In genomic region chr16:4763276-4763675, GRCm38 (mm10) we compare ENCODE assay signal across 9 mouse cellular contexts. TPM values are rescaled to one million over a fixed set of nuclear protein-coding genes. Genes with fewer than 3 reads are reported as not detected.
DNase-seq lines count a peak whose midpoint lies in the region; ATAC-seq and TF ChIP-seq lines count a peak whose summit lies in the region.
"Had no signal": no experiment of that assay in that cellular context is flagged by ENCODE, and none has a peak within 500 bp of the region (broad histone marks: within the 10 kb centered on the region; RNA-seq: fewer than 3 reads in every experiment).

No protein-coding gene starts in this region.

- H3K4me3 ChIP-seq in embryonic facial prominence, embryonic 11.5 days (ENCODE audit: low read depth, low read length): no peak overlapping the region
- no peak overlapping the region for H3K4me3 ChIP-seq in embryonic facial prominence, embryonic 10.5 days
- no peak overlapping the region for H3K4me3 ChIP-seq in cortical plate, adult 2 months (ENCODE audit: insufficient read depth, low read length)
- H3K4me3 ChIP-seq: limb, embryonic 12.5 days had no signal

- no peaks in the 10 kb centered on the region; the same call in 1 of the 2 replicates for H3K4me1 ChIP-seq in embryonic facial prominence, embryonic 11.5 days (ENCODE audit: control insufficient read depth, insufficient read depth, low read length)
- H3K4me1 ChIP-seq in embryonic facial prominence, embryonic 10.5 days: no peaks in the 10 kb centered on the region
- H3K4me1 ChIP-seq in cortical plate, adult 2 months (ENCODE audit: control insufficient read depth, insufficient read depth, low read length): no peaks in the 10 kb centered on the region
- H3K4me1 ChIP-seq: limb, embryonic 12.5 days had no signal

- no peak overlapping the region for H3K9ac ChIP-seq in embryonic facial prominence, embryonic 11.5 days (replicated peaks; ENCODE audit: low read length)
- H3K9ac ChIP-seq: limb, embryonic 12.5 days had no signal

- H3K27me3 ChIP-seq in embryonic facial prominence, embryonic 11.5 days (ENCODE audit: control insufficient read depth, insufficient read depth, low read length): no peaks in the 10 kb centered on the region
- H3K27me3 ChIP-seq in embryonic facial prominence, embryonic 10.5 days (replicated peaks; ENCODE audit: low read depth, poor library complexity, severe bottlenecking): no peaks in the 10 kb centered on the region
- H3K27me3 ChIP-seq: limb, embryonic 12.5 days had no signal

- WGBS in embryonic facial prominence, embryonic 11.5 days: 52% methylated on average over 2 of the region's 2 CpGs
- WGBS in embryonic facial prominence, embryonic 10.5 days: 47% methylated on average over 2 of the region's 2 CpGs

- H3K9me3 ChIP-seq in embryonic facial prominence, embryonic 11.5 days (replicated peaks; ENCODE audit: control insufficient read depth, low read length): no peaks in the 10 kb centered on the region
- no peaks in the 10 kb centered on the region for H3K9me3 ChIP-seq in embryonic facial prominence, embryonic 10.5 days
- H3K9me3 ChIP-seq: limb, embryonic 12.5 days had no signal

- peaks cover 11% of the 10 kb centered on the region for H3K36me3 ChIP-seq in embryonic facial prominence, embryonic 11.5 days (replicated peaks; ENCODE audit: control insufficient read depth, insufficient read depth, low read depth, low read length)
- peaks cover 59% of the 10 kb centered on the region for H3K36me3 ChIP-seq in embryonic facial prominence, embryonic 10.5 days (replicated peaks)

- peak; percentile 70 for DNase-seq in embryonic facial prominence, embryonic 11.5 days (ENCODE audit: low spot score)
- no peak for DNase-seq in embryonic facial prominence, embryonic 10.5 days (ENCODE audit: low spot score)
- DNase-seq in right cerebral cortex, adult 18-20 months: peak; percentile 62
- DNase-seq in right cerebral cortex, postnatal 25 days: no peak
- DNase-seq in kidney, adult 11 months: peak; percentile 36
- peak; percentile 41 for DNase-seq in mesoderm, embryonic 11.5 days (ENCODE audit: low read depth, low spot score)
- DNase-seq in gastrocnemius, postnatal 36 days: no peak

- no peak overlapping the region for H3K4me2 ChIP-seq in embryonic facial prominence, embryonic 11.5 days (ENCODE audit: low read depth, low read length)
- H3K4me2 ChIP-seq: limb, embryonic 12.5 days had no signal

- TF ChIP-seq POLR2A in cortical plate, adult 2 months (IDR thresholded peaks at IDR 0.05; ENCODE audit: extremely low read depth, insufficient read depth, low read length): no peak

- no peak overlapping the region for H3K27ac ChIP-seq in embryonic facial prominence, embryonic 11.5 days (replicated peaks; ENCODE audit: low read depth, low read length)
- H3K27ac ChIP-seq in embryonic facial prominence, embryonic 10.5 days (replicated peaks): no peak overlapping the region
- no peak overlapping the region for H3K27ac ChIP-seq in cortical plate, adult 2 months (ENCODE audit: insufficient read depth, low read length)
- H3K27ac ChIP-seq: limb, embryonic 12.5 days had no signal

- peak; percentile 59 for TF ChIP-seq CTCF in cortical plate, adult 2 months (IDR thresholded peaks at IDR 0.05; ENCODE audit: extremely low read depth, insufficient read depth, low read length)

- no peak for ATAC-seq in embryonic facial prominence, embryonic 11.5 days (replicated peaks; ENCODE audit: insufficient number of reproducible peaks, low FRiP score, low TSS enrichment, low read depth)

- intact Hi-C loops in gastrocnemius, postnatal 36 days (cut with DNase I): no loop called here

RNA-seq across cellular contexts. Expression of gene Cdip1, which starts 26.8 kb away (rescaled TPM):
- 76.1 and 80.8 TPM in 2 replicates for polyA plus RNA-seq in embryonic facial prominence, embryonic 11.5 days (2014; fragmentation: Nextera tagmentation; extraction: Ambion mirVana)
- 112 and 116 TPM in 2 replicates for polyA plus RNA-seq in embryonic facial prominence, embryonic 10.5 days (2016; fragmentation: Nextera tagmentation; extraction: Ambion mirVana)
- 203 and 214 TPM in 2 replicates for polyA plus RNA-seq in cortical plate, adult 2 months (2012; rRNA removed)
- total RNA-seq in gastrocnemius, postnatal 36 days (2021): 10 to 100 TPM; 63.2 to 80.0 TPM

RNA-seq across cellular contexts. Expression of gene Hmox2, which starts 37.1 kb away (rescaled TPM):
- 110 and 114 TPM in 2 replicates for polyA plus RNA-seq in embryonic facial prominence, embryonic 11.5 days (2014; fragmentation: Nextera tagmentation; extraction: Ambion mirVana)
- polyA plus RNA-seq in embryonic facial prominence, embryonic 10.5 days (2016; fragmentation: Nextera tagmentation; extraction: Ambion mirVana): 84.6 and 91.9 TPM in 2 replicates
- polyA plus RNA-seq in cortical plate, adult 2 months (2012; rRNA removed): 108 TPM in 2 replicates
- 10 to 100 TPM; 31.5 to 35.3 TPM for total RNA-seq in gastrocnemius, postnatal 36 days (2021)

RNA-seq across cellular contexts. Expression of gene Nmral1, which starts 44.1 kb away (rescaled TPM):
- 190 and 192 TPM in 2 replicates for polyA plus RNA-seq in embryonic facial prominence, embryonic 11.5 days (2014; fragmentation: Nextera tagmentation; extraction: Ambion mirVana)
- polyA plus RNA-seq in embryonic facial prominence, embryonic 10.5 days (2016; fragmentation: Nextera tagmentation; extraction: Ambion mirVana): 218 and 228 TPM in 2 replicates
- 25.5 and 25.7 TPM in 2 replicates for polyA plus RNA-seq in cortical plate, adult 2 months (2012; rRNA removed)
- 1 to 10 TPM; 2.8 to 3.0 TPM for total RNA-seq in gastrocnemius, postnatal 36 days (2021)

Comparison
In these comparisons a context has a peak if more than half of its experiments do, and no peak if none do; other contexts are left out.
1. DNase-seq: peak in embryonic facial prominence, embryonic 11.5 days (single experiment), right cerebral cortex, adult 18-20 months (single experiment), kidney, adult 11 months (single experiment) and mesoderm, embryonic 11.5 days (single experiment); none in embryonic facial prominence, embryonic 10.5 days (single experiment), right cerebral cortex, postnatal 25 days (single experiment) and gastrocnemius, postnatal 36 days (0 of 2).